Mouse (Mus musculus) common myeloid progenitor, adult 5-6 weeks (primary cell): Measurements from ENCODE around the gene Snx20. TPM values are rescaled to one million over a fixed set of nuclear protein-coding genes. Genes with fewer than 3 reads are reported as not detected.

Source experiments
- ATAC-seq: replicated peaks from 2 replicates; pipeline ENCODE4 v1.8.0; 2016; ENCODE audit warnings: low read depth, mild to moderate bottlenecking, moderate TSS enrichment, inconsistent platforms; ENCODE audit not compliant: poor library complexity, severe bottlenecking
- total RNA-seq: library from RNA; stranded (forward); fragments of 200-1000, 187-1606 nt; gene quantifications from 2 replicates; pipeline ENCODE4 v1.2.3, GENCODE M21; 2017

Gene Snx20
- total RNA-seq, 1 experiment from 2014 or later = 10.4 TPM

DNA sequence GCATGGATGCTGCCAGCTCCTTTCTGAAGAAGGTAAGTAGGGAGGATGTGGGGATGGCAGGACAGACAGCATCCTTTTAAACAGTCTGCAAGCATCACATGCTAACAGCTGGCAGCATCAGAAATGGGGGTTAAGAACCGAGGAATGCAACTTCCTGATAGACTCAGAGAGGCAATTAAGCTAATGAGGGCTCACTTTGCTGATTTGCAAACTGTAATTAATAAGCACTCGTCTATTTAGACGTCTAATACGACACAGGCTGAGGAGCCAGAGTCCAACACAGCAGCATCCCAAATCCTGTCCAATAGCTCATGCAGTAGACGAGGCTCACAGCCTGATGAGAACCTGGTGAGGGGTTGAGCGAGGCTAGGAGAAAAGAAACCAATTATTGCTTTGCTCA lies 25.7 kb downstream of the Snx20 start:
- no peak for ATAC-seq

DNA sequence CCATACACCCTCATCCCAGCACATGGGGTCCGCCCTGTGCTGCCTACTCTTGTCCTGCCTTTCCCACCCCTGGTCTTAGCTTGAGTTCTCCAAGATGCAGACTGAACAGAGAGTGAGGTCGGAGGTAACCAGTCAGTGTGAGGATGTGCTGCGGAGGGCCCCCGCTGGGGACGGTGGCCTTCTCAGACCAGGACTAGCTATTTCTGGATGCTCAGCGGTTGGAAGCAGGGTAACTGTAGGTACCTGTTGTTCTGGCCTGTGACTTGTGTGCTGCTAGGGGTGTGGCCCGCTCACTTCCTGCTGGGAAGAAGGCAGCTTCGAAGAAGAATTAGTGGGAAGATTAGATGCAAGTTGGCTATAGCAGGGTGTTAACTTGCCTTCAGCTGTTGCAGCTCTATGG lies 26.9 kb downstream of the Snx20 start:
- no peak for ATAC-seq

DNA sequence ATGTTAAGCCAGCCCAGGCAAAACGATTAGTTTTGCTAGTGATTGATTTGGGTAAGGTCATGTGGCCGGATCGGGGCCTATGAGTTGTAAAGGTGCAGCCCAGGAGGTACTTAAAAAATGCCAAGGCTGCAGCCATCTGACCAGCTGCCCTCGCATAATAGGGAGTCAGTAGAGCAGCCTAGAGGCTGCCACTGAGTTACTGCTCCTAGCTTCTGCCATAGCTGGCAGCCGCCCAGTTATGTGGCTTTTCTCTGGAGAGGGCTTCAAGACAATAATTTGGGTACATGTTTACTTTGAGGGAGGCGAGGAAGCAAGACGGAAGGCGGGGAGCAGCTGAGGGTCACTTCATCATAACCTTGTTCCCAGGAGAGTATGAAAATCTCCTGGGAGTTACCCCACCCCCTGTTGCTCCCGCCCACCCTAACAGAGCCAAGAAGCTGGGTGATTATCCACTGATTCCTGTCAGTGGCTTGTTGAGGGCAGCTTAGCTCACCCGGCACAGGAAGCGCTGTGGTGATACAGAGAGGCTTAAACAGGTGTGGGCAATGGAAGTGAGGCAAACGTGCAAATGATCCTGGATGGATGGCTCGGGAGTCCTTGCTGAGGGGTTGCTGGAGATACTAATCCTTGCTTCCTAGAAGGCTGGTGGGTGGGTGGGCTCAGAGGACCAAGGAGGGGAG lies 30.4 kb downstream of the Snx20 start:
- peak; percentile 57 for ATAC-seq

DNA sequence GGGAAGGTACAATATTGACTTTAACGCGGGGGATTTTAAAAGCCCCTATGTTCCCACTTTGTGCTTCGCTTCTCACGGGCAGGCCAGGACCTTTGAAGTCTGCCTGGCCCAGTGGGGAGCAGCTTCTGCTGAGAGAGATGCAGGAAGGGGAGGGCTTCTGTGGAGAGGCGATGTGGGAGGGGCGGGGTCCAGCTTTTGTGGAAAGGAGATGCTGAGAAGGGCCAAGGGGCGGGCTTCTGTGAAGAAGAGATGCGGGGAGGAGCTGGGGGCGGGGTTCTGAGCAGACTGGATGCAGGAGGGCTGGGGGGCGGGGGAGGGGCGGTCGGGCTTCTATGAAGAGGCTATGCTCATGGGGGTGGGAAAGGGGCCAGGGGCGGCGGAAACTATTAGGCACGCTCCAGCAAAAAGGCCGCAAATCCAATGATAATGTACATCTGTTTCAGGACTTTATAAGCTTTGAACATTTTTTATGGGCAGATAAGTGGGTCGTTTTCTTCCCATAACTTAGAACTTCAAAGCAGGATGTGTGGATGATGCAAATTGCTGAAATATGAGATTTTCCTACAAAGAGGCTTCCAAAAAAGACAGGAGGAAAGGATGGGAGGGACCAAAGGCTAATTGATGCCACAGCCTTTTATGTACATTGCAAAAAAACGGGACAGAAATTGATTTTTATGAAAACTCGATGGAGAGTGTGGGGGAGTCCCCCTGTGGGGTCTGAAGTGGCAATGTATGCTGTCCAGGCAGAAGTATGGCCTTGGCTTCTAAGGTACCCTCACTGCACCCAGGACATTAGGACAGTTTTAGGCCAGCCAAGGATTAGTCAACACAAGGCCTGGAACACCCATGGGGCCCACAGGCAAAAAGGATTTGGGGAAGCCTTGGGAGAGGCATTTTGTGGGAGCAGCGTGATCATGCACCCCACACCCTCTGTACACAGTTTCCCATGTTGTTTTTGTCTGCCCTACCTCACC lies 31.6 kb downstream of the Snx20 start:
- ATAC-seq = peak; percentile 66

DNA sequence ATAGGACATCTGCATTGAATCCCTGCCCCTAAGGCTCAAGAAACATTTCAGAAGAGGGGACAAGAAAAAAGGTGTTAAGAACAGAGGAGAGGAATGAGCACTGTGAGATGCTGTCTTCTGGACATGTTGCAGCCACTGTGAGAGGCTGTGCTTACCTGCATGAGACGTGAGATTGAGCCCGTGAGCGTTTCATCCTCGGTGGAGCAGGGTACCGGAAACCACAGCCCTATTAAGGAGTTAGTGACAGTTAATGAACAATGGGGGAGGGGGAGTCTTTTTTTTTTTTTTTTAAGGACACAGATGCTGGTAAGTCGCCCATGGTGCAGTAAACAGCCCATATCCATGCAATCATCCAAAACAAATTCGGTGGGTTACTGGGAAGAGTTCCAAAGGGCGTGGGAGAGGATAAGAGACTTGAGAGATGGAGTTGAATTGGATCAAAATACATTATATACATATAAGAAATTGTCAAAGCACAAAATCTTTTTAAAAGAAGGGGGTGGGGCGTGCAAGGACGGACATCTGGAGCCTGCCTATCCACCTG lies 32.4 kb downstream of the Snx20 start:
- no peak for ATAC-seq

DNA sequence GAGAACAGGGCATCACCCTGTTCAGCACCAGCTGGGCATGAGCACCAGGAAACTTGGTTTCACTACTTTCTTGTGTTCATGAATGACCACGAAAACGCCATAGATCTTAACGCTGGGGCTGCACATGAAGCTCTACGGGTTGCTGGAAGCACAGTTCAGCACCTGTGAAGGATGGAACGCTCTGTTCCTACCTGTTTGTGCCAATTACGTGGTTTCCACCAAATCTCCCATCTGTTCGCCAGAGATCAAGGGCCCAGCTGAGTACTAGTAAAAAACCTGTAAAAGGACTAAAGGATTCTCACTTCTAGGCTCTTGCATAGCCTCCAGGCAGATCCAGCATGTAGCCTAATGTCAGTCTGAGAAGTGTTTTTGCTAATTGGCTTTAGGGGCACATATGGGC lies 36.4 kb downstream of the Snx20 start:
- no peak for ATAC-seq

DNA sequence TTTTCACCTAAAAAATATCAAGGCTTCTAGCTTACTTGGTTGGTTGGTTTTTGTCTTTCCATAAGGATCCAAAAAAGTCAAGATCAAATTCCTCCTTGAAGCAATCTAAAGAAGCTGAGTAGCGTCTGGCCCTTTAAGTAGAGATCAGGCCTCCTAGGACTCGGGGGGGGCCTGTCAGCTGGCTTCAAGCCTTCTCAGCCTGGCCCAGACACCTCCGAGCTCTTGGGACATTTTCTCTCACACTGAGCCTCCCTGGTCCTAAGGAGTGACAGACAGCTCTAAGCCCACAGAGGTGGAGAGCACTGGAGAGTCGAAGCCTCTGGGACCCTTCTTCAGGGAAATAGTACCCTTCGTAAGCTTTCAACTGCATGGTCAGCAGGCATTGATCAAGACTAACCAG lies 37.4 kb downstream of the Snx20 start:
- no peak for ATAC-seq

DNA sequence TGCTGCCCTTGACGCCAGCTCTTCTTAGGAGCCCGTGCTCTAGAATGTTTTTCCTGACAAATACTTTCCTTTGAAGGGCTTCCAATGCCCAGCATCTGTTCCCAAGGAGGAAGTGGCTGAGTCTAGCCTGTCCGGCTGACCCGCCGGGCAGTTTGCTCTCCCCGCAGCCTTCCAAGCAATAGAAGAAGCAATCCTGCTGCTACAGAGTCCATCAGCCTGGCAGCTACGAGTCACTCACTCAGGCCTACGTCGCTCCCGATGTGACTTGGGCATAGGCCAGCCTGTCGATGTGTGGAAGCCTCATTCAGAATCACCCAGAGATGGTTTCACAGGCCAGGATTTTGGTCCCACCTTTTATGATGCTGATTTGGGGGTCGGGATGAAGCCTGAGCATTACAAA lies 39.9 kb downstream of the Snx20 start:
- ATAC-seq = no peak

DNA sequence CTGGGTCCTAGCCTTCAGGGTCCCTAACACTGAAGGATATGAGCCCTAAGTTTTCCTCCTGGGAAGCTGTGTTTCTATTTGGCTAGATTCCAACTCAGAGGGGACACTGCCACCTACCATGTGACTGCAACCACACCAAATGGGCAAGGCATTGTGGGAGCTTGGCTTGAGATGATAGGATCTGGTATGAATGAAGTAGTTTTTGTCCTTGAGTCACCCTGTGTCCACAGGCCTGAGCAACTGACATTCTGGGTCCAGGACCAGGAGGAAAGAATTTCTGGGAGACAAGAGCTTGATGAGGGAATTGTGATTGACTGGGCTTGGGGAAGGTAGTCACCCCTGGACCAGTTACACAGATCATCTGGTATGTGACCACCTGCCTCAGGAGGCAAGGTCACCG lies 42.0 kb downstream of the Snx20 start:
- ATAC-seq = no peak

DNA sequence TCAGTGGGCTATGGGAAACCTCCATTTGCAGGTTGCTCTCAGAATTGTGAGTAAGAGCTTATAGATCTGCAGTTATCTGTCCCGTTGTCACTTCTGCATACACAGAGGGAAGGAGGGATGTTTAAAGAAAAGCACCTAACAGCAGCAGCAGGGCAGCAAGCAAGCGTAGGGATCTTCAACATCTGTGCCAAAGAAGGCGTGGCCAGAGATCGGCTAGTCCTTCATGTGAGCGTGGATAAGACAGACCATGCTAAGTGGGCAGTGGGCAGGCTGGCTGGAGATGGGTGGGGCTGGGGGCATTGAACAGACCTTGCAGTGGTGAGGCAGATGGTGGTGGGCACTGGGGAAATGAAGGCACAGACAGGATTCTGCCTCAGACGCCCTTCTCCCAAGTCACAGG lies 45.7 kb downstream of the Snx20 start:
- ATAC-seq = no peak

DNA sequence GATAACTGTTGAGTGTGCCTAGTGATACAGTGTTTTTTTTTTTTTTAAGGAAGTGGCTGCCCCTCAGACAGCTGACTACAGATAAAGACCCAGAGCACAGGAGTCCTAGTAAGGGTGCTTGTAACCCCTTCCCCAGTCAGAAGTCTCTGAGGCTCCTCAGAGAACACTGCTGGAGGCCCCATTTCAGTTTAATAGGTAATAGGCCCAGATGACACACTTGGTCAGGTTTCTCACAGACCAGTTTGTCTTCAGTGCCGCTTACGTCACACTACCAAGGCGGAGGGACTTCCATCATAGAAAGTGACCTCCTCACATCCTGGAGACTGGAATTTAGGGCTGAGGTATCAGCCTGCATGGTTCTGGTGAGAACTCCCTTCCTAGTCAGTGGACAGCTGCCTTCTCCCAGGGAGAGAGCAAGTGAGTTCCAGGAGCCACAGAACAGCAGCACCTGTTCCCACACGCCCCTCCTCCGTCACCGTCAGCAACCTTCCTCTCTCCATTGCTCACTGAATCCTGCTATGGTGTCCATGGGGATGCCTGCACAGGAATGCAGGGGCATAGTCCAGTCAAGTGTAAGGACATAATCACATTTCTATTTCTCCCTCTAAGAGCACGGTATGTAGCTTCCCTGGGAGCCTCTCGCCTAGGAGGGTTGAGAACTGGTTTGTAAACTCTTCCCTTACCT lies 47.6 kb downstream of the Snx20 start:
- ATAC-seq = no peak

DNA sequence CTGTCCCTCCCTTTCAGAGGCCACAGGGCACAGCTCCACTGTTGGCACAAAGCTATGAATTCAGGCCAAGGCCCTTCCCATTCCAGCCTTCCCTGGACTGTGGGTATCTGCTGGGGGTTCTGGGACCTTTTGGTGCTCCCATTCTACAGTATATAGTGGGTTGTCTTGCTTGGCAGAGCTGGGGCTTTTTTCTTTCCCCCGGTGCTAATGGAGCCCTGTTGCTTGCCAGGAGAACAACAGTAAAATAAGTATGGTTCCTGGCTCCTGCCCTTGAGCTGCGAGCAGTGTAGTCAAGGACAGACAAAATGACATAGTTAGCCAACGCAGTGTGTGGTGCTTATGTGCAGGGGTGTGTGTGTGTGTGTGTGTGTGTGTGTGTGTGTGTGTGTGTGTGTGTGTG lies 52.1 kb downstream of the Snx20 start:
- ATAC-seq = no peak

DNA sequence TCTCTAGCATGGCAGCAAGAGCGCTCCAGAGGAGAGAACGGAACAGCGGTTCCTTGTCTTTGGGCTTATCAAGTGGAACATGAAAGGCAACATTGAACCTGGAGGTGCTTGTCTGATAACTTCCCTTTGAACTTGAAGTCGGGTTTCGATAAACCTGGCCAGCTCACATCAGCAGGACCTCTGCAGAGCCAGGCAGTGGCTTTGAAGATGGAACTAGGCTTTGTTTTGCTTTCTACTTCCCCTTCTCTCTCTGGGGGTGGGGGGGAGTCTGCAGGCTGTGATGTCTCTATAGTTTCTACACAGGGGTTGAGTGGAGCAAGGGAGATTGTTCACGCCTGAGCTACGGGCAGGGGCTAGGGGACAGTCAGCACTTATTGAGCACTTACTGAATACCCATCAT lies 55.1 kb downstream of the Snx20 start:
- ATAC-seq = peak; percentile 95

DNA sequence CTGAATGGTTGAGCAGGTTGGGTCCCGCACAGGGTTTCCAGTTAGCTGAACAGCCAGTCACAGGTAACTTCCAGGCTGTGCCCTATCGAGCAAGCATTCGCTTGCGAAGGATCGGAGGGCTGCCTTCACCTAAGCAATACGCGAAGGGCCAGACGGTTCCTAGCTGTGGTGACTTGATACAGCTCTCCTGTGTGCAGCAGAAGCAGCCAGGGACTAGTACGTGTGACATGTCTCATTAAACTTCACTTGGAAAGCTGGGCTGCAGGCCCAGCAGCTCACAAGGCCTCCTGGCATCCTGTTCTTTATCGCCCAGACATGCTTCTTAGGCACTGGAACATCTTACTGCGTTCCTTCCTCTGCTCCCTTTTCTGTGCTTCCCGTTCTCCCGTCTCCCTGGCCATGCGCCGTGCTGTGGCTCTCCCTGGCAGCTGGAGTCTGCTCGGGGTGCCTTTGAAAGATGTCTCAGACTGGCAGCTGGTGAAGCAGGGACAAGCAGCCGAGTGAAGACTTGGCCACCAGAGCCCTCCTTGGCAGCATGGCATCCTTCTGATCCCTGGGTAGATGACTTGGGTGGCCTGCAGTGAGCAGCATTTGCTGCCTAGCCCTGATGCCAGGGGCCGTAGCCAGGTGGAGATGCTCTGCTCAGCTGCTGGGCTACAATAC lies 56.1 kb downstream of the Snx20 start:
- ATAC-seq = no peak

DNA sequence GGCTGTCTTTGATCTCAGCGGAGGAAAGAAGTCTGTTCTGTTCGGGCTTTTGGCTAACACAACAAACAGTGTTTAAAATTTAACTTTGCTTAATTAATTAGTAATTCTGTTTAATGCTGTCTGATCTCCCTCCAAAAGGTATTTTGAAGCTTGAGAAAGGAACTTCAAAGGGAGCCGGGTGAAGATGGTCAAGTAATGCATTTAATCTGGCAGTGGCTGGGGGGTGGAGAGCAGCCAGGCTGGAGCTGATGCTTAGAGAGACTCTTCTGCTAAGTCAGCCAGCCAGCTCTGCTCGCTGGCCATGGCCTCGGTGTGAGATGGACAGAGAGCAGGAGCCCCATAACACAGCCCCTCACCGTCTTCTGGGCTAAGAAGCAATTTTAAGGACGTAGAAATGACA lies 56.7 kb downstream of the Snx20 start:
- no peak for ATAC-seq

DNA sequence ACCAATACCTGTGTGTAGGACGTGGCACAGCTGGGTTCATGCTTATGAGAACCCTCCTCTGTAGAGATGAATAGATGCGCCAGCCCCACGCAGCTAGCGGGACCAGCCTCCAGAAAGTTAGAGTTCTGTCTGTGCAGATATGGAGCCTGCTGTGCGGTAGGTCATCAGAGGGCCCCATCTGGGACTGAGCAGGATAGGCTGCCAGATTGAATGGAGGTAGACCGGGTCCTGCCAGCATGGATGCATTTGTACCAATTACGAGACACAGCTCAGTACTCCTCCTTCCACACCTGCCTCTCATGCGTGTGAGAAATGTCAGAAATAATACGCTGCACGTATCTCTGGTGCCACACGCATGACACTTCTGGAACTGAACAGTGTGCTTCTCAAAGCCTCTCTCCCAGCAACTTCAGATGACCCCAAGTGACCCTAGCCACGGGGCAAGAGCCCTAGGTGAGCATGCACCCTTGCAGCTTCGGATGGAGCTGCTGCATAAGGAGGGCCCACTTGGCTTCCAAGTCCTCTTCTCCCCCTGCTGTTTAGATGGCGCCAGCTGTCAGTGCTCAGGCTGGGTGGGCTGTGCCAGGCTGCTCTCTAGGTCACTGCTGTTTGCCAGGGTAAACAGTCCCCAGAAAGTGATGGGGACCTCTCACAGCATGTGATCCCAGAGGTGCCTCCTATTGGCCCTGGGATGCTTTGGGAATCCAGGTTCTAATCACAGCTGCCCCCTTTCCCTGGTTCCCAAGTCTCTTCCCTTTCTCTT lies 57.3 kb downstream of the Snx20 start:
- ATAC-seq = no peak

DNA sequence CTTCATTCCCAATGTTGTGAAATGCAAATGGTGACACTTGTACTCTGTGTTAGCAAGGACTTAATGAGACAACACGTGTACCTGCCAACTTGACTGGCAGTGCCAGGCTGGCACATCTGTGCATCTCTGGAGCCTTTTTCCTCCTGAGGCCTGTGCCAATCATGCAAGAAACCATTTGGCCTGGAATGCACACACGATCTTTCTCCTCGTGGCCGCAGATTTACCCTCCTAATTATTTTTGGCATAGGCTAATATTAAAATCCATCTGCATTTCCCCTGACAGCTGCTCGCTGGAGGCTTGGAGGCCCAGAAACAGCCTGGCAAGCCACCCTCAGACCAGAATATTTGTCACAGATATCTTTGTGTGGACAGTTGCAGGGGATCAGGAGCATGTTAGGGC lies 58.3 kb downstream of the Snx20 start:
- ATAC-seq = no peak
